Mouse (Mus musculus): ENCODE data around the gene Dpp8. TPM values are rescaled to one million over a fixed set of nuclear protein-coding genes. Genes with fewer than 3 reads are reported as not detected.

The Dpp8 gene
- polyA plus RNA-seq, 1 experiment, result 23.7 TPM

DNA sequence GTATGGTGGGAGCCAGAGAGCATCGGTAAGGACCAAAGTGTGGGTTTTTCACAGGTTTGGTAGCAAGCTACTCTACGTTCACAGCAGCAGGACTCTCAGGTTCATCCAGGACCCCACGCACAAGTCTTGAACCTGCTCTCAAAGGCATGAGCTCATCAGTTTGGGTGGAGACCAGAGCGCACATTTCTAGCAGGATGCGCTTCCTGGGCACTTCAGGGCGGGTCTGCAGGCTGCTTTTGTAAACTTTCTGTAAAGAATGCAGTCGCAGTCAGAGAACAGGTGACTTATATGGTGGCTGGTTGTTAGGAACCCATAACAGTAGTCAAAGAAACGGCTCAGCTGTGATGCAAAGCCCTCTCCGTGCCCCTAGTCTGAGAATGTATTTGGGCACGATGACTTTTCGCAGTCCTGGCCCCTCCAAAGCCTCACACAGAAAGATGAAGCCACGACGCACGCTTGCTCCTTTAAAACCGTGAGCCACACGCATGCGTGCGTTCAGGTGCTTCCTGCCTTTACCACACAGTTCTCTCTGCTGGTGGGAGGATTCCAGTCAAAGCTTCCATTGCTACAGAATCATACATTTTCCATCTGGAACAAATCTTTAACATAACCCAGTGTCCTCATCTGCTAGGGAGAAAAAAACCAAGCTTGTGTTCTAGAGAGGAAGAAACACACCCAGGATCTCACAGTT, 51.0 kb downstream of the Dpp8 start:
- H3K4me3 ChIP-seq (replicated peaks; ENCODE audit: control insufficient read depth, low read depth, low read length), result no peak overlapping the region
- peaks cover 1% of the 10 kb centered on the region; the same call in 1 of the 2 replicates for H3K4me1 ChIP-seq (ENCODE audit: control insufficient read depth, insufficient read depth, low read length)
- WGBS, result 87% methylated on average over 18 of the region's 18 CpGs
- no peak for TF ChIP-seq CTCF (IDR thresholded peaks at IDR 0.05; ENCODE audit: control insufficient read depth, insufficient read depth, low read length)
- no peak for TF ChIP-seq POLR2A (IDR thresholded peaks at IDR 0.05; ENCODE audit: borderline replicate concordance, control insufficient read depth, low read depth, low read length)
- no peak overlapping the region for H3K27ac ChIP-seq (ENCODE audit: control insufficient read depth, insufficient read depth, low read depth, low read length, poor library complexity)

DNA sequence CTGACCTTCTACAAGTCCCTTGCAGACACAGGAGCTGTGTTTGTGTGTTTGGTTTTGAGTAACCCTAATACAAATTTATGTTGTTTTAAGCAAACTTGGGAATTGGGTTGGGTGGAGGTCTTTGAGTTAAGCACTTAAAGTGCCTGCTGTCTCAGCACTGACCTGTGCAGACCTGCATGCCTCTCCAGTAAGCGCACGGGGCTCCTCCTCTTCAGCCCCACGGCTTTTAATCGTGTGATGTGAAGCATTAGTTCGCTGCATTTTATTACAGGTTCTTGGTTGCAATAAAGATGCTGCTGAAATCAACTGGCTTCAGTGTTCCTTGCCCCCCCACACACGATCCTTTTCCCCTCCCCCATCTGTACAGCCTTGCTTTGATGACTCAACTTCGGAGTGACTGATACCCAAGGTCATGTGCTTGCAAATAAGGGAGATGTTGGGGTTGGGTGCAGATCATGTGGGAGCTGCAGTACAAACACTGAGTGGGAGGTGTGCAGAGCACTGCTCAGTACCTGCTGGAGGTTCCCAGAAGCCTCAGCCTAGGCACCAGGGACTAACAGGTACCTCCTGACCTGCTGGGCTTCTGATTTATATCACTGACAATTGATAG, 52.1 kb downstream of the Dpp8 start:
- Histone ChIP-seq H3K4me1 (ENCODE audit: control insufficient read depth, insufficient read depth, low read length) (peaks cover 1% of the 10 kb centered on the region; the same call in 1 of the 2 replicates), H3K27ac (ENCODE audit: control insufficient read depth, insufficient read depth, low read depth, low read length, poor library complexity) (no peak overlapping the region), H3K4me3 (replicated peaks; ENCODE audit: control insufficient read depth, low read depth, low read length) (no peak overlapping the region)
- TF ChIP-seq CTCF (IDR thresholded peaks at IDR 0.05; ENCODE audit: control insufficient read depth, insufficient read depth, low read length), result no peak
- TF ChIP-seq POLR2A (IDR thresholded peaks at IDR 0.05; ENCODE audit: borderline replicate concordance, control insufficient read depth, low read depth, low read length), result no peak
- 81% methylated on average over 7 of the region's 7 CpGs for WGBS

DNA sequence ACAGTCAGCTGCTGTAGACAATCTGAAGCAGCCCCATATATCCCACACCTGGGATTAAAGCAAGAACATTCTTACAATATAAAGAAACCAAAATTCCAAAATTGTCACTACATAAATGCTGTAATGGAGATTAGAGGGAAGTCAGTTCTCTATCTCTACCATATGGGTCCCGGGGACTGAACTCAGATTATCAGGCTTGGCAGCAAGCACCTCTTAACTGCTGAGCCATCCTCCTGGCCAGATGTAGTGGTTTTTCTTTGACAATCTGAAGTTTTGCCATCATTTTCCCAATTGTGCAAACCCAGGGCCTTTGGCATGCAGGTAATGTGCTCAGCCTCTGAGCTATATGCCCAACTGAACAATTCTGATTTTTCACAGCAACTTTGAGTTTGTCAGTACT, 53.1 kb downstream of the Dpp8 start:
- Histone ChIP-seq H3K4me1 (ENCODE audit: control insufficient read depth, insufficient read depth, low read length) (peaks cover 1% of the 10 kb centered on the region; the same call in 1 of the 2 replicates), H3K4me3 (replicated peaks; ENCODE audit: control insufficient read depth, low read depth, low read length) (no peak overlapping the region), H3K27ac (ENCODE audit: control insufficient read depth, insufficient read depth, low read depth, low read length, poor library complexity) (no peak overlapping the region)
- 61% methylated on average over 1 of the region's 1 CpGs for WGBS
- TF ChIP-seq POLR2A (IDR thresholded peaks at IDR 0.05; ENCODE audit: borderline replicate concordance, control insufficient read depth, low read depth, low read length) (no peak), CTCF (IDR thresholded peaks at IDR 0.05; ENCODE audit: control insufficient read depth, insufficient read depth, low read length) (no peak)

DNA sequence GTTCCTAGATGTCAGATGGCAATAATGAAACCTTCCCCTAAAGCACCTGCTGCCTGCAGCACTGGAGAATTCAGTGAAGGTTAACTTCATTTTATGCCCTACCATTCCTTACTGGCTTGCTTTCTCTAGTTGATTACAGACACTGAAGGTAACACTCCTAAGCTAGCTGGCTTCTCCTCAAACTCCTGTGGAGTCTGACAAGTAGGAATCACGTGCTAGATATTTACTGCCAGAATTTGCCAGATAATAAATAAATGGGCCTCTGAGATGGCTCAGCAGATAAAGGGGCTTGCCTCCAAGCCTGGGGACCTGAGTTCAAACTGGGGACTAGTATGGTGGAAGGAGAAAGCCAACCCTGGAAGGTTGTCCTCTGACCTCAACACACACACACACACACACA, 54.6 kb downstream of the Dpp8 start:
- H3K4me3 ChIP-seq (replicated peaks; ENCODE audit: control insufficient read depth, low read depth, low read length), result no peak overlapping the region
- no peak overlapping the region for H3K27ac ChIP-seq (ENCODE audit: control insufficient read depth, insufficient read depth, low read depth, low read length, poor library complexity)
- peaks cover 1% of the 10 kb centered on the region; the same call in 1 of the 2 replicates for H3K4me1 ChIP-seq (ENCODE audit: control insufficient read depth, insufficient read depth, low read length)
- WGBS, result 56% methylated on average over 1 of the region's 1 CpGs
- TF ChIP-seq POLR2A (IDR thresholded peaks at IDR 0.05; ENCODE audit: borderline replicate concordance, control insufficient read depth, low read depth, low read length) (no peak), CTCF (IDR thresholded peaks at IDR 0.05; ENCODE audit: control insufficient read depth, insufficient read depth, low read length) (no peak)

DNA sequence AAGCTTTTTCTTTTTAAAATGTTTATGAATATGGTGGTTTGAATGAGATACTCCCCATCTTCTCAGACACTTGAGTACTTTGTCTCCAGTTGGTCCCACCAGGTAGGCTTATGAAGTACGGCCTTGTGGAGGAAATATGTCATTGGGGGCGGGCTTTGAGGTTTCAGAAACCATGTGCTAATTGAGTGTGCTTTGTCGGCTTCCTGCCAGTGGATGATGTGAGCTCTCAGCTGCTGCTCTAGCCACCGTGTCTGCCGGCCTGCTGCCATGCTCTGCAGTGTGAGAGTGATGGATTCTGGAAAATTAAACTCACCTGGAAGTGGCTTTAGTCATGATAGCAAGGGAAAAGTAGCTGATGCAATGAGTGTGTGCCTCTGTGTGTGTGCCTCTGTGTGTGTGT, 55.3 kb downstream of the Dpp8 start:
- whole genome bisulfite sequencing, result 9% methylated on average over 5 of the region's 5 CpGs
- H3K4me1 ChIP-seq (ENCODE audit: control insufficient read depth, insufficient read depth, low read length), result peaks cover 1% of the 10 kb centered on the region; the same call in 1 of the 2 replicates
- no peak for TF ChIP-seq POLR2A (IDR thresholded peaks at IDR 0.05; ENCODE audit: borderline replicate concordance, control insufficient read depth, low read depth, low read length)
- H3K4me3 ChIP-seq (replicated peaks; ENCODE audit: control insufficient read depth, low read depth, low read length), result no peak overlapping the region
- no peak overlapping the region for H3K27ac ChIP-seq (ENCODE audit: control insufficient read depth, insufficient read depth, low read depth, low read length, poor library complexity)

DNA sequence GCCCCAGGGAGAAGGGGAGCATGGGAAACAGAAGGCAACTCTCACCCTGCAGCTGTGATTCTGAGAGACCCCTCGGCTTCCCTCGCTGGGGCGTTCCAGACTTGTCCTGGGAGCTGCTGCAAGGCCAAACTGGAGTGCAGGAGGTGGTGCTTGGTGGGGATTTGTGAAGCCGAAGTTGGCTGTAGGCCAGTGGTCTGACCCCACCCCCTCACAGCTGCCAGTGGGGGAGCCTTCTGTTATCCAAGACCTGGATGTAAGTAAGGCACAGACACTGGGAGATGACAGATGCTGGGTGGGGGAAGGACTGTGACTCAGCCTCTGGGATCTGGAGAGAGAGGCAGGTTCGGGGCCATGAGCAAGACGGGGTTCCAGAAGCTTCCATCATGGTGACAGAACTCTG, 62.0 kb downstream of the Dpp8 start:
- TF ChIP-seq POLR2A (IDR thresholded peaks at IDR 0.05; ENCODE audit: borderline replicate concordance, control insufficient read depth, low read depth, low read length) (no peak), CTCF (IDR thresholded peaks at IDR 0.05; ENCODE audit: control insufficient read depth, insufficient read depth, low read length) (no peak)
- Histone ChIP-seq H3K27ac (ENCODE audit: control insufficient read depth, insufficient read depth, low read depth, low read length, poor library complexity) (no peak overlapping the region), H3K4me3 (replicated peaks; ENCODE audit: control insufficient read depth, low read depth, low read length) (no peak overlapping the region), H3K4me1 (ENCODE audit: control insufficient read depth, insufficient read depth, low read length) (no peaks in the 10 kb centered on the region)
- WGBS, result 80% methylated on average over 6 of the region's 6 CpGs

DNA sequence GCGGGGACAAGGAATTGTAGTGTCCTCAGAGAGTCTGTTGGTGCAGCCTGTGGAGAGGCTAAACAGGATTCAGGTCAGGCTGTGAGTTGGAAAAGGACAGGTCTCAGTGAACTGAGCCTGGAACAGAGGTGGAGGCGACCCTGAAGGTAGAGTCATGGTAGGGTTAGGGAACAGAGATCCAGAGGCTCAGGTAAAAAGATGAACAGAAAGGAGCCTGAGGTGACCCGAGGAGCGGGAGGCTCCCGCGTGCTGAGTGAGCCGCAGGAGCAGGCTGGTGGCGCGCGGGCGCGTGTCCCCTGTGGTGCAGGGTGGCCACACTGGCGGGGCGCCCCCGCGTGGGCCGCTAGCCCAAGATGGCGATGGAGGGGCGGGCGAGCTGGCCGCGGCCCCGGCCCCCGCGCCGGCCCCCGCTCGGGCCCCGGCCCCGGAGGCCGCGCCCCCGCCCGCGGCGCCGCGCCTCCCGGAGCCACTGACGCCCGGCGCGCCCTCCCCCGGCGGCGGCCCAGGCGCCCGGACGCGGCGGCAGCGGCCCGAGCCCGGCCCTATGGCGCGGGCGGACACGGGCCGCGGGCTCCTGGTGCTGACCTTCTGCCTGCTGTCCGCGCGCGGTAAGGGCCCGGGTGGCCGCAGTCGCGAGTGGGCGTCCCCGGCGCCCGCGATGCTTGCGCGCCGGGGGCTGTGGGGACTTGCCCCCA, 68.9 kb downstream of the Dpp8 start, which contains the start of gene Igdcc4:
Gene Igdcc4, plus strand, starts transcription at position 496 of the 695 bp plus-strand sequence.
- TF ChIP-seq CTCF (IDR thresholded peaks at IDR 0.05; ENCODE audit: control insufficient read depth, insufficient read depth, low read length), result no peak
- no peak for TF ChIP-seq POLR2A (IDR thresholded peaks at IDR 0.05; ENCODE audit: borderline replicate concordance, control insufficient read depth, low read depth, low read length)
- H3K4me1 ChIP-seq (ENCODE audit: control insufficient read depth, insufficient read depth, low read length), result no peaks in the 10 kb centered on the region; the same call in 1 of the 2 replicates
- WGBS, result 6% methylated on average over 70 of the region's 76 CpGs
- H3K27ac ChIP-seq (ENCODE audit: control insufficient read depth, insufficient read depth, low read depth, low read length, poor library complexity), result no peak within 1 kb of the TSS
- H3K4me3 ChIP-seq (replicated peaks; ENCODE audit: control insufficient read depth, low read depth, low read length), result no peak within 1 kb of the TSS

DNA sequence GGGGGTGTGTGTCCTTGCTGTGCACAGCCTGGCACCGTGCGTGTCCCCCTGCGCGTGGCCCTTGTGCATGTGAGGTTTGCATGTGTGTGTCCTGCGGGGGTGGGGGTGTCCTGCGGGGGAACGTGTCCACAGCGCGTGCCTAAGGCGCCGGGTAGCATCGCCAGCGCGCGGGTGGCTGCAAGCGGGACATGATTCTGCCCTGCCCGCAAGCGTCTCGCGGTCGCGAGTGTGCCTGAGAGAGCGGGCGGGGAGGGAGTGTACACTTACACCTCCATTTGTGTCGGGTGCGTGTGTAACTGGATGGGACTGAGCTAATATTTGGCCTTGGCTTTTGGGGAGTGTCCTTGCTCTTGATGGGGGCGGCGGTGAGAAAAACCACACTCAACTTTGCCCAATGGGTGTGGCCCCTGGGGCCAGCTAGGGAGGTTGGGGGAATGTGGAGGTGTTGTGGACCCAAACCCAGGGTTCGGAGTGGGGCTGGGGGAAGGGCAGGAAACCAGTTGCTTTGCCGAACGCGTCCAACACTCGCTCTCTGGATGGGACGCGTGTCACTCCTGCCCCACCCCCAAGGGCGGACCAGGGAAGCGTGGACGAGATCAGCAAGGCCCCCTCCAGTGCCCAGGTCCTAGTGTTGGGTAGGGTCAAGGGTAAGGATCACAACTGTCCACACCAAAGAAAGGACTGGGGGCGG, 69.6 kb downstream of the Dpp8 start:
- WGBS, result under 1% methylated on average over 39 of the region's 39 CpGs
- no peaks in the 10 kb centered on the region; the same call in 1 of the 2 replicates for H3K4me1 ChIP-seq (ENCODE audit: control insufficient read depth, insufficient read depth, low read length)
- no peak for TF ChIP-seq CTCF (IDR thresholded peaks at IDR 0.05; ENCODE audit: control insufficient read depth, insufficient read depth, low read length)
- TF ChIP-seq POLR2A (IDR thresholded peaks at IDR 0.05; ENCODE audit: borderline replicate concordance, control insufficient read depth, low read depth, low read length), result no peak
- H3K4me3 ChIP-seq (replicated peaks; ENCODE audit: control insufficient read depth, low read depth, low read length), result no peak overlapping the region
- no peak overlapping the region for H3K27ac ChIP-seq (ENCODE audit: control insufficient read depth, insufficient read depth, low read depth, low read length, poor library complexity)

Measured in bone marrow, adult 2 months (tissue).